Mouse (Mus musculus): ENCODE results near the gene Aadat. TPM values are rescaled to one million over a fixed set of nuclear protein-coding genes. Genes with fewer than 3 reads are reported as not detected.
"Not testable (repeated sequence)": the region's sequence is repeated elsewhere in the genome, so short reads cannot be mapped to it uniquely, and the experiment has no call there.

The Aadat gene
- polyA plus RNA-seq, 1 experiment, result not detected

- TF ChIP-seq CTCF (IDR thresholded peaks at IDR 0.05; ENCODE audit: extremely low read depth, insufficient read length, insufficient replicate concordance, low read depth, low read length), result no peak
- TF ChIP-seq POLR2A (IDR thresholded peaks at IDR 0.05; ENCODE audit: low read depth, low read length), result no peak
- no peaks in the 10 kb centered on the region for H3K36me3 ChIP-seq (ENCODE audit: control insufficient read depth, insufficient read depth, low read length)
- no peaks in the 10 kb centered on the region for H3K27me3 ChIP-seq (ENCODE audit: control insufficient read depth, insufficient read depth, low read length)
- H3K4me1 ChIP-seq (ENCODE audit: control insufficient read depth, insufficient read depth, insufficient read length, low read length), result peaks cover 3% of the 10 kb centered on the region; the same call in 1 of the 2 replicates
- no peak within 1 kb of the TSS for H3K4me3 ChIP-seq (ENCODE audit: low read depth, low read length)
- H3K27ac ChIP-seq (ENCODE audit: insufficient read depth, low read depth, low read length), result no peak within 1 kb of the TSS
- WGBS, result 34% methylated on average over 2 of the region's 2 CpGs
Measured at GRCm38 (mm10) chr8:60503098-60503497, 2.6 kb upstream of the Aadat start, which contains the start of gene Gm10283. TSS of gene Gm10283 (minus strand) at chr8:60503198.

- TF ChIP-seq CTCF (IDR thresholded peaks at IDR 0.05; ENCODE audit: extremely low read depth, insufficient read length, insufficient replicate concordance, low read depth, low read length) (no peak), POLR2A (IDR thresholded peaks at IDR 0.05; ENCODE audit: low read depth, low read length) (no peak)
- no peaks in the 10 kb centered on the region for H3K27me3 ChIP-seq (ENCODE audit: control insufficient read depth, insufficient read depth, low read length)
- H3K4me3 ChIP-seq (ENCODE audit: low read depth, low read length), result no peak overlapping the region
- H3K36me3 ChIP-seq (ENCODE audit: control insufficient read depth, insufficient read depth, low read length), result no peaks in the 10 kb centered on the region
- H3K4me1 ChIP-seq (ENCODE audit: control insufficient read depth, insufficient read depth, insufficient read length, low read length), result no peaks in the 10 kb centered on the region
- no peak overlapping the region for H3K27ac ChIP-seq (ENCODE audit: insufficient read depth, low read depth, low read length)
Measured at GRCm38 (mm10) chr8:60518286-60518685, 12.6 kb downstream of the Aadat start.

DNA sequence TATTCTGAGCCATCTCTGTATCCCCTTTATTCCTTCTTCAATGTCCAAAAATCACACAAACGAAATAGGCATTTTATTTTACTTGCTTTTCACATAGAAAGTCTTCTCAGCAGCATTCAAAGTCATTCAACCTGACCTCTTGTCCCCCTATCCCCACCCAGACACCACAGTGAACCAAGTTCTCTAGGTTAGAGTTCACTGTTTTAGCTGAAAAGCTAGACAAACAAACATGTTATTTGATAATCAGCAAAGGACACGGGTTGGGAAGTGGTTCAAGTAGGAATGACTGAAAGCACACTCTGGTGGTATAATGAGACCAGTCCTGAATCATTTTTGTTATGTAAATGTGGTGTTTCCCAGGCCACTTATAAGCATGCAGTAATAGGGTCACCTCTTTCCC is 29.2 kb downstream of the Aadat start:
- no peak overlapping the region for H3K27ac ChIP-seq (ENCODE audit: insufficient read depth, low read depth, low read length)
- no peaks in the 10 kb centered on the region for H3K36me3 ChIP-seq (ENCODE audit: control insufficient read depth, insufficient read depth, low read length)
- H3K4me3 ChIP-seq (ENCODE audit: low read depth, low read length), result no peak overlapping the region
- no peak for TF ChIP-seq CTCF (IDR thresholded peaks at IDR 0.05; ENCODE audit: extremely low read depth, insufficient read length, insufficient replicate concordance, low read depth, low read length)
- WGBS, result 34% methylated on average over 2 of the region's 2 CpGs
- no peaks in the 10 kb centered on the region for H3K4me1 ChIP-seq (ENCODE audit: control insufficient read depth, insufficient read depth, insufficient read length, low read length)
- H3K27me3 ChIP-seq (ENCODE audit: control insufficient read depth, insufficient read depth, low read length), result no peaks in the 10 kb centered on the region

- Histone ChIP-seq H3K4me3 (ENCODE audit: low read depth, low read length) (no peak overlapping the region), H3K27ac (ENCODE audit: insufficient read depth, low read depth, low read length) (no peak overlapping the region), H3K27me3 (ENCODE audit: control insufficient read depth, insufficient read depth, low read length) (no peaks in the 10 kb centered on the region), H3K36me3 (ENCODE audit: control insufficient read depth, insufficient read depth, low read length) (no peaks in the 10 kb centered on the region), H3K4me1 (ENCODE audit: control insufficient read depth, insufficient read depth, insufficient read length, low read length) (no peaks in the 10 kb centered on the region)
- 58% methylated on average over 3 of the region's 3 CpGs for WGBS
- TF ChIP-seq CTCF (IDR thresholded peaks at IDR 0.05; ENCODE audit: extremely low read depth, insufficient read length, insufficient replicate concordance, low read depth, low read length) (no peak), POLR2A (IDR thresholded peaks at IDR 0.05; ENCODE audit: low read depth, low read length) (no peak)
Measured at GRCm38 (mm10) chr8:60566783-60567182, 61.1 kb downstream of the Aadat start.

DNA sequence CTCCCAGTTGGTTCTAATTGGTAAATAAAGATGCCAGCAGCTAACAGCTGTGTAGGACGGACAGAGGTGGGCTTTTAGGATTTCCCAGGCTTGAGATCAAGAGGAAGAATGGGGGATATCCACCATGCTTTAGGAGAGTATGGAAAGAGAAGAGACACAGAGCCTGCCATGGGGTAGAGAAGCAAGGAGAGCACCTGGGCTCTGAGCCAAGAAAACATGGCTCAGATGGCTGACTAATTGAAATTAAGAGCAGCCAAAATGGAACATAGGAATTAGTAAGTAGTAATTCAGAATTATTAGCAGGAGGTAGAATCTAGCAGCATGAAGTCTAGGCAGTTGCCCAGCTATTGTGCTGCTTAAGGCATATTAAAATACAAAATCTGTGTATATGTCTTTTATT is 71.5 kb downstream of the Aadat start:
- Histone ChIP-seq H3K36me3 (ENCODE audit: control insufficient read depth, insufficient read depth, low read length) (no peaks in the 10 kb centered on the region), H3K4me1 (ENCODE audit: control insufficient read depth, insufficient read depth, insufficient read length, low read length) (no peaks in the 10 kb centered on the region), H3K27me3 (ENCODE audit: control insufficient read depth, insufficient read depth, low read length) (no peaks in the 10 kb centered on the region), H3K4me3 (ENCODE audit: low read depth, low read length) (no peak overlapping the region), H3K27ac (ENCODE audit: insufficient read depth, low read depth, low read length) (no peak overlapping the region)
- TF ChIP-seq POLR2A (IDR thresholded peaks at IDR 0.05; ENCODE audit: low read depth, low read length) (no peak), CTCF (IDR thresholded peaks at IDR 0.05; ENCODE audit: extremely low read depth, insufficient read length, insufficient replicate concordance, low read depth, low read length) (no peak)
- 57% methylated on average over 1 of the region's 1 CpGs for WGBS

DNA sequence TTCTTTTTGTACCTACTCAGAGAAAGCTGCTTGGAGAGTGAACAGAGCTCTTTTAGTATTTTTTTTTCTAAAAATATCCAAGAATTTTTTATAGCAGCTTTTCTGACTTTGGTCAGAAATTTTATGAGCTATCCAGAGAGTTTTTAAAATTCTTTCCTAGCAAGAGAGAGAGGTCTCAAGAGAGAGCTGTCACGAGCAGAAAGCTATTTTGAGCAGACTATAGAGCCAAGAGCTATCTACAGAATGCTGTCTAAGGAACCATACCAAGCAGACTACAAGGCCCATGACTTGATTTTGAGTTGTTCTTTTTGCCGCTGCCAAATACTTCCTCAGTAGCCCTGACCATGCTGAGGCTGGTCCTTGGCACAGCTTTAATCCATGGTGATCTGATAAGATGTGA is 77.6 kb downstream of the Aadat start:
- Histone ChIP-seq H3K27ac (ENCODE audit: insufficient read depth, low read depth, low read length) (no peak overlapping the region), H3K4me3 (ENCODE audit: low read depth, low read length) (no peak overlapping the region), H3K27me3 (ENCODE audit: control insufficient read depth, insufficient read depth, low read length) (no peaks in the 10 kb centered on the region), H3K4me1 (ENCODE audit: control insufficient read depth, insufficient read depth, insufficient read length, low read length) (no peaks in the 10 kb centered on the region), H3K36me3 (ENCODE audit: control insufficient read depth, insufficient read depth, low read length) (no peaks in the 10 kb centered on the region)
- 60% methylated on average over 2 of the region's 2 CpGs for WGBS
- no peak for TF ChIP-seq POLR2A (IDR thresholded peaks at IDR 0.05; ENCODE audit: low read depth, low read length)
- no peak for TF ChIP-seq CTCF (IDR thresholded peaks at IDR 0.05; ENCODE audit: extremely low read depth, insufficient read length, insufficient replicate concordance, low read depth, low read length)

GRCm38 (mm10) chr8:60591352-60592105 is 85.8 kb downstream of the Aadat start:
- H3K27ac ChIP-seq (ENCODE audit: insufficient read depth, low read depth, low read length); H3K27me3 ChIP-seq (ENCODE audit: control insufficient read depth, insufficient read depth, low read length); H3K4me3 ChIP-seq (ENCODE audit: low read depth, low read length); H3K36me3 ChIP-seq (ENCODE audit: control insufficient read depth, insufficient read depth, low read length); H3K4me1 ChIP-seq (ENCODE audit: control insufficient read depth, insufficient read depth, insufficient read length, low read length): not testable (repeated sequence)
- 82% methylated on average over 29 of the region's 29 CpGs for WGBS
